Mouse (Mus musculus) forebrain, embryonic 11.5 days (tissue): Measurements from ENCODE around the gene Oit3. TPM values are rescaled to one million over a fixed set of nuclear protein-coding genes. Genes with fewer than 3 reads are reported as not detected.

ENCODE experiments used
- polyA plus RNA-seq: library from polyadenylated mRNA; unstranded; fragments of >200 nt; fragmentation: Nextera tagmentation; extraction: Ambion mirVana; gene quantifications from 2 replicates; pipeline ENCODE4 v1.2.1, GENCODE M21; 2014

Oit3 gene
- polyA plus RNA-seq, 1 experiment from 2014 or later, result 0.72 TPM

Other genes starting within 250 kb of the Oit3 start
- 31.8 and 37.3 TPM in 2 replicates for gene Sept10, start 219.9 kb downstream of the Oit3 start, polyA plus RNA-seq
- 13.7 and 15.2 TPM in 2 replicates for gene Sowahc, start 219.8 kb downstream of the Oit3 start, polyA plus RNA-seq
- 40.6 and 46.1 TPM in 2 replicates for gene P4ha1, start 118.5 kb downstream of the Oit3 start, polyA plus RNA-seq
- 1.4 and 7.5 TPM in 2 replicates for gene Gm10273, start 46.1 kb downstream of the Oit3 start, polyA plus RNA-seq
- gene Pla2g12b, start 38.1 kb downstream of the Oit3 start, polyA plus RNA-seq, result not detected in 2 replicates
- gene Gm10322, start 174.3 kb upstream of the Oit3 start, polyA plus RNA-seq, result not detected in 2 replicates
- gene Mcu, start 174.9 kb upstream of the Oit3 start, polyA plus RNA-seq, result 20.8 and 22.3 TPM in 2 replicates